Mouse (Mus musculus): ENCODE measurements around the gene Npy2r. TPM values are rescaled to one million over a fixed set of nuclear protein-coding genes. Genes with fewer than 3 reads are reported as not detected.

Npy2r gene
- polyA plus RNA-seq, 1 experiment from 2014 or later = 0.12 TPM

GRCm38 (mm10) chr3:82524792-82525191 lies 23.1 kb downstream of the Npy2r start:
- TF ChIP-seq CTCF (IDR thresholded peaks at IDR 0.05; ENCODE audit: low read depth) = no peak
- Histone ChIP-seq H3K4me2 (no peak overlapping the region), H3K36me3 (ENCODE audit: insufficient read depth) (no peaks in the 10 kb centered on the region), H3K9me3 (ENCODE audit: low read depth, low read length) (no peaks in the 10 kb centered on the region), H3K4me1 (ENCODE audit: insufficient read depth) (no peaks in the 10 kb centered on the region), H3K4me3 (ENCODE audit: low read depth, low read length) (no peak overlapping the region), H3K27ac (ENCODE audit: low read depth) (no peak overlapping the region), H3K9ac (no peak overlapping the region), H3K27me3 (ENCODE audit: insufficient read depth, low read length) (no peaks in the 10 kb centered on the region)
- ATAC-seq (ENCODE audit: insufficient read depth) (no peak), DNase-seq (no peak)
- 63% methylated on average over 1 of the region's 1 CpGs for WGBS

- TF ChIP-seq CTCF (IDR thresholded peaks at IDR 0.05; ENCODE audit: low read depth) = no peak
These were observed 49.9 kb downstream of the Npy2r start for GRCm38 (mm10) chr3:82498006-82498405.

More at GRCm38 (mm10) chr3:82498006-82498405, 49.9 kb downstream of the Npy2r start:
- Histone ChIP-seq H3K4me2 (no peak overlapping the region), H3K27ac (ENCODE audit: low read depth) (no peak overlapping the region), H3K27me3 (ENCODE audit: insufficient read depth, low read length) (no peaks in the 10 kb centered on the region), H3K9ac (no peak overlapping the region), H3K9me3 (ENCODE audit: low read depth, low read length) (no peaks in the 10 kb centered on the region), H3K36me3 (ENCODE audit: insufficient read depth) (no peaks in the 10 kb centered on the region), H3K4me1 (ENCODE audit: insufficient read depth) (no peaks in the 10 kb centered on the region), H3K4me3 (ENCODE audit: low read depth, low read length) (no peak overlapping the region)
- no peak for DNase-seq
- no peak for ATAC-seq (ENCODE audit: insufficient read depth)
- 67% methylated on average over 4 of the region's 4 CpGs for WGBS

Other genes starting within 250 kb of the Npy2r start
- gene Map9, start 190.0 kb downstream of the Npy2r start, polyA plus RNA-seq (2014; fragmentation: Nextera tagmentation; extraction: Ambion mirVana) = 7.9 and 9.0 TPM in 2 replicates